Mouse (Mus musculus) myocyte (in vitro differentiated cells): ENCODE results near the gene Zdhhc18.

ENCODE experiments used
- CEBPB ChIP-seq: IDR thresholded peaks from 2 replicates; pipeline ENCODE4 v1.6.1; 2011; ENCODE audit warnings: mild to moderate bottlenecking, moderate library complexity; ENCODE audit not compliant: poor library complexity, insufficient read depth, severe bottlenecking
- E2F4 ChIP-seq: IDR thresholded peaks from one replicate; pipeline ENCODE4 v1.6.1; 2011; ENCODE audit warnings: mild to moderate bottlenecking, control low read depth, moderate library complexity; ENCODE audit not compliant: insufficient read depth
- POLR2A ChIP-seq: IDR thresholded peaks from one replicate; pipeline ENCODE4 v1.6.1; 2011; ENCODE audit warnings: low read depth, mild to moderate bottlenecking, control low read depth, moderate library complexity; ENCODE audit not compliant: insufficient read length
- POLR2AphosphoS2 ChIP-seq: IDR thresholded peaks from one replicate; pipeline ENCODE4 v1.6.1; 2011; ENCODE audit warnings: low read depth, control low read depth; ENCODE audit not compliant: insufficient read length
- TCF12 ChIP-seq: IDR thresholded peaks from one replicate; pipeline ENCODE4 v1.6.1; 2011; ENCODE audit warnings: mild to moderate bottlenecking, control low read depth; ENCODE audit not compliant: poor library complexity, insufficient read depth, severe bottlenecking
- USF1 ChIP-seq: IDR thresholded peaks from one replicate; pipeline ENCODE4 v1.6.1; 2011; ENCODE audit warnings: low read depth, mild to moderate bottlenecking, control low read depth, moderate library complexity

GRCm38 (mm10) chr4:133583690-133584058 lies 66.3 kb downstream of the Zdhhc18 start:
- TF ChIP-seq E2F4 (no peak), USF1 (no peak), POLR2AphosphoS2 (no peak), TCF12 (no peak), POLR2A (no peak), CEBPB (no peak)
